Mouse (Mus musculus) cerebellum, postnatal 36 days (tissue): ENCODE results near the gene Gm49630.
A peak's percentile ranks its signal among the peaks of the same experiment; 100 is the strongest.
"Not testable (repeated sequence)": the region's sequence is repeated elsewhere in the genome, so short reads cannot be mapped to it uniquely, and the experiment has no call there.

Source experiments
- DNase-seq, 2 experiments: peaks; one replicate each; pipeline ENCODE4 v3.0.0; 2021 to 2022; ENCODE audit warnings: mixed read lengths in 2 of 2

Gene Gm49630

DNA sequence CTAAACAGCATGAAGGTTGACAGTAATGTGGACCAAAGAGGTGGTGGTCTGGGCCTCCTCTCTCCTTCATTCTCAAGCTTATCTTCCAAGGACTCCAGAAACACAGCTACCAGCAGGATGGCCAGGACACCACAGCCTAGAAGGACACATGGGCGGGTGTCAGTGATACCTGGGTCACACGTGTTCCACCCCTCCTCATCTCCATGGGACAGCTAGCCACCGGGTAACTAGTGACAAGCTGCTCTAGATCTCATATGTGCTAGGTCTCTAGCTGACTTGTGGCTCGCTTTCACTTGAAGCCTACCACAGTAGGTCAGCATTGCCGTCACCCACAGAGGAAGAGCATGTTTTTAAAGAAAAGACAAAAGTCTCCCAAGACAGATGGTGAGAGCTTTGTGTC lies at the start of gene Gm49630:
TSS of gene Gm49630 (minus strand) at position 101 of the 400 bp plus-strand sequence.
- not testable (repeated sequence) for DNase-seq

DNA sequence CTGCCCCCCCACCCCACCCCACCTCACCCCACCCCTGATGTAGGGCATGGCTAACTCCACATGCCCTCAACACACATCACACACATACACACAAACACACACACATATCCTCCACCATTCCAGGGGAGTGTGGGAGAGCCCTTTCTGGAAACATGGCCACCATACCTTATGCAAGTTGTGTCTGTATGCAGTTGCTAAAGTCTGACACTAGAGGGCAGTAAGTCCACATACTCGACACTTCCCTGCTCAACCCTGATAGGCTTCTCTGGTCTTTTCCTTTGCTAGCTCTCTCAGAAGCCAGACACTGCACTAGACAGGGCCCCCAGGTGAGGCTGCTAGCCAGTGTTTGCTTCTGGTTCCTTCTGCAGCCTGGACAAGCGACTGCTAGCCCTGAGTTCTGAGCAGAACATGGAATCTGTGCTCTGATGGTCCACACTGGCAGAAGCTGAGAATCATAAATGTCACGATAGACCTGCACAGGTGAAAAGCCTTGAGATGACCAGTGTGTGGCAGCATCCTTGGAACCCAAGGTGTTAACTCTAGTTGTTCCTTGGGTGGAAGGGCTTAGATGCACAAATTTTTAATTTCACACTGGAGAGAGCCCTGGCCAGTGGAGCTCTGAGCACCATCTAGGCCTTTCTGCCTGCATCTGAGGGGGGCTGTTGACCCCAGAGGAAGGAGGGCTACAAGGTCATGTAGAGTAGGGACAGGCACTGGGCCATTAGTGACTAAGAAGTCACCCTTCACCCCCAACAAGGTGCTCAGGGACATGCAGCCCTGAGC lies 48.6 kb upstream of the Gm49630 start:
- DNase-seq, result peak in 1 of 2 experiments; percentile 4

DNA sequence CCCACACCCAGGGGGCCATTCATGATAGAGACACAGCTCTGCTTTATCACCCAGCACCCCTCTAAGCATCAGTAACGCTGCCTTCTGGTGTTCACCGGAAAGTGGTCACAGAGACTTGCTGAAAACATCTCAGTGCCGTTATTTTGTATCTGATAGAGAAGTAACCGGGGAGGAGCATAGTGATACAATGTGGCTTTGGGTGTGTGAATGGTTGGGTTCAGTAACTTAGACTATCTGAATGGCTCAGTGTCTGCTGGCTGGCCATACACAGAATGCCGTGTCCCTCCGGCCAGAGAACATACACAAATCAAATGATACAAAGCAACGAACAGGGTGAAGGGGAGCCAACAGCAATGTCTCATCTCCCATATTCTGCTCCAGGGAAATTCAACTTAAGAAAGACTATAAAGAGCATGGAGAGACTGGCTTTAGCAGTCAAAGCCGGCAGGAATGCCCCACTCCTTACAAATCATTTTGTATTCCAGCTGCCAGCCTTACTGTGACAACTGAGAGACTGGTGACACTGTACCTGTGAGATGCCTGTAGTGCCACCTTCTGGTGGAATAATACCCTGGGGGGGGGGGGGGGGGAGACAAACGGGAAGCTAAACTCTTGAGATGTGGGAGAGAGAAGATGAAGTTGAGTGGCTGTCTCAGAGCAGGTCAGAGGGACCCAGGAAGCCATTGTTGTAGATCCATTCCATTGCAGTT lies 43.0 kb upstream of the Gm49630 start:
- not testable (repeated sequence) for DNase-seq

DNA sequence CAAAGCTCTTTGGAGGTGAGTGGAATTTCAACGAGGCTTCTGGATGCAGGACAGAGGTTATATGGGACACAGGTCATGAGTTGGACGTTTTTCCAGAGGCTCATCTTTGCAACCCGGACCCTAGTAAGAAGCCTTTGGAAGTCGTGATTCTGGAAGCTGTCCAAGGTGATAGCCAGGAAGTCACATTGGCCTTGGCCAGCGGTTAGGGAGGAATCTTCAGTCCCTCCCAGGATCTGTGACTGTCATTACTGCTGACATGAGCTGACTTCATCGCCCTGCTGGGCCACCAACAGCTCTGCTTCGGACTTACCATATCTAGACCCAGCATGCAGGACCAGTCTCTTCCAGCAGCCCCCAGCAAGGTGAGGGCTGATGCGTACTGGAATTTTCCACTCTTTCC lies 41.6 kb upstream of the Gm49630 start:
- DNase-seq, result not testable (repeated sequence)

DNA sequence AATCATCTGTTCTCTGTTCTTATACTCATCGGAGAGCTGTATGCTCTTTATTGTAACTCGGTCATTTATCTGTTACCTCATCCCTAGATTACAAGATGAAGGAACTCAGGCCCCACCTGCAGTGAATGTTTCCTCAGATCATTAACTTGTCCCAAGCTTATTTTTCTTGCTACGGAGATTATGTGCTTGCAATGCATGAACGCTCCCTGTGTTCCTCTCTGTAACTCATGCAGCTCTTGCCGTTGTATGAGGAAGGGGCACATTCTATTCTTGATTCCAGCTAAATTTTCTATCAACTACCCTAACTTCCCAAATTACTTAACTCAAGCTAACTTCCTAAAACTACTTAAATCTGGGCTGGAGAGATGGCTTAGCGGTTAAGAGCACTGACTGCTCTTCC lies 28.0 kb upstream of the Gm49630 start:
- not testable (repeated sequence) for DNase-seq

DNA sequence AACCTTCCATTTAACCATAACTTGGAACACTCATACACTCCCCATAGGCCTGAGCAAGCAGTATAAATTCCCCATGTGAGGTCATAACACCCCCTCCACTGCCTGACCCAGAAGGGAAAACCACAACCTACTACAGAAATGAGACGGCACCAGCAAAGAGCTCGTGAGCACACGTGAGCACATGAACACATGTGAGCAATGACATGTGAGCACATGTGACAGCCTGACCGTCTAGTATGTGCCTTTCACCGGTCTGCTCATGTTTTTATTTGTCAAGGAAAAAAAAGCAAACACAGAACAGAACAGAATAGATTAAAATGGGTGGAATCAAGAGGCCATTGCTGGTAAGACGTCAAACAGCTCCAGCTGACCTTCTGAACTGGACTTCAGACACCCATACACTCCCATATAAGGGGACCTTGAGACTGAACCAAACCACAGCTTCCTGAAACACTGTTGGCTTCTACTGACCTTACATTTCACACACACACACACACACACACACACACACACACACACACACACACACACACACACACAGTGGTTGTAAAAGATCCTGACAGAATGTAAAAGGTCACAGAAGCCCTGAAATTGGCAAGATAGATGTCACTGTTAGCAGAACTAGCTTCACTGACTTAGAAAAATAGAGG lies 26.5 kb upstream of the Gm49630 start:
- not testable (repeated sequence) for DNase-seq

DNA sequence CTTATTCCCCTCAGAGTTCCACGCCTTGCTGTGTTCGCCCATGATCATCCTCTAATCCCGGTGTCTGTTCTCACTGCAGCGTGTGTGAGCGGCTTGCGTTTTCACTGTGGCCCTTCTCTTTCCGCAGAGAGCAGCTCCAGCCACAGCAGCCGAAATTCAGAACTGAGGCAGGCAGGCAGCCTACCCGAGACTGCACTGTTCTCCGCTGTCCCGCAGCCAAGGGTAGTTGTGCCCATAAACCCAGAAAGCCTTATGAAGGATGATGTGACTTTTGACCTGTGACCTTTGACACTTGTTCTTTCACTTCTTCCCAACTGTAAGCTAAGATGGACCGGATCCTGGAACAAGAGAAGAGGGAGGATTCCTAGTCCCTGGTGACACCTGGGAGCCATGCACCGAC lies 25.3 kb upstream of the Gm49630 start:
- DNase-seq, result not testable (repeated sequence)

DNA sequence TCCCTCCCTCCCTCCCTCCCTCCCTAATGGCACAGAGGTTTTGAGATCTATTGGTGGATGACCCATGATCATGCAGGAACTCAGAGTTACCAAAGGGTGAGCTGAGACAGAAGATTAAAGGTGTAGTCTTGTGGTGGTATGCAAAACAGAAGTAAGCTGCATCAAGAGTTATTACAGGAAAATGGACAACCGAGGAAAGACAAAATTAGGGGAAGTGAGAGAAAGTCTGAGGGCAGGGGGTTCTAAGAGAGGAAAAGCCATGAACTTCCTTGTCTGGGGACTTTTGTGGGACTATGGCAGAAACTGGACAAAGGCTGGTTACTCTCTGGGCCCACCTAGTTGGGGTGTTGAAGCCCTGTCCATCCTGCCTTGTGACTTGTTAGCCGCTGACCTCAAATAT lies 24.5 kb upstream of the Gm49630 start:
- DNase-seq, result not testable (repeated sequence)

DNA sequence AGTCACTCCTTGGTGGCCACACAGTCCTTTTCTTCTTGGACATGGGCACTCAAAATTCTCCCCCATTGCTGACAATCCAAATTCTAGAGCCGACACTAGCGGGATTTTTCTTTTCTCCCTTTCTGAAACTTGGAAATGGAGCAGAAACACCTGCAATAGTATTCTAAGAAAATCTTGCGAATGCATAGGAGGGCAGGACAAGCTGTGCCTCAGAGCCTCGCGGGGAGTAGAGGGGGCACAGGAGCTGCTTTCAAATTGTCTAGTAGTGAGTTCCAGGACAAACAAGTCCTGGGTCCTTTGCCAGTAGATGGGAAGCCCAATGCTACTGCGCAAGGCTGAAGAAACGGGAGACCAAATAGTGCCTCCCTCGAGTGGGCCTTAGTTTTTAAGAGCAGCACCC lies 23.9 kb upstream of the Gm49630 start:
- not testable (repeated sequence) for DNase-seq

DNA sequence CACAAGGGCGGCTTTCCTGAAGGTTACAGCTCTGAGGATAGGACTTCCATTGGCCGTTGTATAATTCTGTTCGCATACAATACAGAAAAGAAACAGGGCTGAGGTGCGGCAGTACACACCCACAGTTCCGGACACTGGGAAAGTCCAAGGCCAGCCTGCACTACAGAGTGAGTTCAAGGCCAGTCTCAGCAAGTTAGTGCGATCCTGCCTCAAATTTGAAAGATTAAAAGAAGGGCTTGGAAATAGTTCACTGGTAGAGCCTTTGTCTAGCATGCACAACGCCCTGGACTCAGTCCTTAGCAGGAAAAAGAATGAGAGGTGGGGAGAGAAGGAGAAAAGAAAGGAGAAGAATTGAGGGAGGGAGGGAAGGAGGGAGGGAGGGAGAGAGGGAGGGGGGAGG lies 23.3 kb upstream of the Gm49630 start:
- not testable (repeated sequence) for DNase-seq

DNA sequence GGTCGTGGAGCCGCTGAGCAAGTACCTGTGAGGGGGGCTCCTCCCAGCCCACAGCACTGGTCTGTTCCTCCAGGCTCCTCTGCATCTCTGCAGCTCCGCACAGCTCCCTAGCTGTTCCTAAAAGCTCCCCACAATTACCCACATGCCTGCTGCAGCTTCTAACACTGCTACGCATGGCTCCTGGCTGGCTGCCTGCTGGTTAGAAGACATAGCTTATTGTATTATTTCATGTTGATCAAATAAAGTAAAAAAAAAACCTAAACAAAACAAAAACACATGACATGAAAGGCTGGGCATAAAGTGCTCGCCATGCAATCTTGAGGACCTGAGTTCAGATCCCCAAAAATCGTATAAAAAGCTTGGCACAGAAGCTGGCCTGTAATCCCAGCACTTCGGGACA lies 18.1 kb upstream of the Gm49630 start:
- not testable (repeated sequence) for DNase-seq

DNA sequence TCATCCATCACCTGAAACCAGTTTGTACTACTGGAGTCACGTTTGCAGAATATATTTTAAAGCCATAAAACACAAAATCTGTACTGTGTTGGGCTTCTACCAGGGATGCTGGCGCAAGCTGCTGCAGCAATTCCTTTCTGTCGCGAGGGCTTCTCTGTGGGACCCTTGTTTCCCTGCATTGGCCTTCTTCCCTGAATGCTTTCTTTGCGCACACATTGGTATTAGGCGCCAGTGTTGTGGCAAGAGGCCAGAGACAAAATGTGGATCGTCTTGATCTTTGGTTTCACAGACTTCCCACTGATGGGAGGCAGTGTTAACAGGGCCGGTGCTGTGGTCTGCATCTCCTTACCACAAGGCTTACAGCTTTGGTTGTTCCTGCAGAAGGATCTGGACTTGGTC lies 17.2 kb upstream of the Gm49630 start:
- DNase-seq, result not testable (repeated sequence)

DNA sequence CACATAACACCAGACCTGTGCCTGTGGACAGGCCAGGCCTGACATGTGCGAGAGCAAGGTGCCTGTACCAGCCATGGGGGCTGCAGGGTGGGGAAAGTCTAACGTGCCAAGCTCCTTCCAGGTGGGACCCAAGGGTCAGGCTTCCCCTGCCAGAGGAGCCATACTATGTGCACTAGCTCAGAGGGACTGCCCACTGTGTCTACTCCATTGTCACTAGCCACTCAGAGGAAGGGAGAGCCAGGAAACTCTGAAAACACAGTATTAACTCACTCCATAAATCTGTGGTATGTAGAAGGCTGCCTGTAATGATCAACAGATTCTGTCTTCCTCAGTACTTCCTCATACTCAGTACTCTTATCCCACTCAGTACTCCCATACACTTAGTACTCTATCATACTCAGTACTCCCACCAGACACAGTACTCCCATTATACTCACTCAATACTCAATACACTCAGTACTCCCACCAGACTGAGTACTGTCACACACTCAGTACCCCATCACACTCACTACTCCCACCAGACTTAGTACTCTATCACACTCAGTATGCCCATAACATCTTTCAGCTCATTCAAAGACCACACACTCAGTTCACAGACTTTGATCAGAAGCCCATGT lies 16.7 kb upstream of the Gm49630 start:
- not testable (repeated sequence) for DNase-seq

DNA sequence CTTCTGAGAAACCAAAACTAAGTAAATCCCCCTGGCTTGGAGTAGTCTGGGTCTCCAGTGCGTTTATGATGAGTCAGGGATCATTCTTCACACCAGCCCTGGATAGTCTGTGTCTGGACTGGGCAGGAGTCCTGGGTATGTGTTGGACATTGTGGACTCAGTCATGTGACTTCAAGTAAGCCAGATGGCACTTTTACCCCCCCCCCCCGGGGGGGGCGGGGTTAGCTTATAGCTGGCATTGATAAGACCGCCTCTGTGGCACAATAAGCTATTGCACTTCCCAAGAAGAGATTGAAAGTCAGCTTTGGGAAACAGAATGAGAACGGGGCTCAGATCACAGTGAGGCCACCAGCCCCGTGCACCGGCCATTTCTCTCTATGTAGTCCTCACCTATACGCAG lies 14.2 kb upstream of the Gm49630 start:
- not testable (repeated sequence) for DNase-seq

DNA sequence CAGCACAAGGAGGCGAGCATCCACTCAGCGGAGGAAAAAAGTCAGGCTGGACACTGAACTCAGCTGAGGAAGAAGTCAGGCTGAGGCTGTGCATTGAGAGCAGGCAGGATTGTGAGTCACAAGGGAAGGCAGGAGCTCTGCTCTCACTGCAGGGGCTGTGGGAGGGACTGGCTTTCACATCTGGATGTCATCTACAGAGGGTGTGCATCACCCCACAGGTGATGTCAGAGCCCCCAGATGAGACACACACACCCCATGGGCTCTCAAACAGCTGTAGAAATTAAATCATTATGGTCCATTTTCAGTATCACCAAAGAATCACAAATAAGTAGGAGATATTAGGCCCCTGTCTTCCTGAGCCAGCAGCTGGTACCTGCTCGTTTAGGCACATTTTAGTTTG lies 13.6 kb upstream of the Gm49630 start, which contains the start of gene Unc93a2:
TSS of gene Unc93a2 (minus strand) at position 101 of the 400 bp plus-strand sequence.
- DNase-seq, result not testable (repeated sequence)

DNA sequence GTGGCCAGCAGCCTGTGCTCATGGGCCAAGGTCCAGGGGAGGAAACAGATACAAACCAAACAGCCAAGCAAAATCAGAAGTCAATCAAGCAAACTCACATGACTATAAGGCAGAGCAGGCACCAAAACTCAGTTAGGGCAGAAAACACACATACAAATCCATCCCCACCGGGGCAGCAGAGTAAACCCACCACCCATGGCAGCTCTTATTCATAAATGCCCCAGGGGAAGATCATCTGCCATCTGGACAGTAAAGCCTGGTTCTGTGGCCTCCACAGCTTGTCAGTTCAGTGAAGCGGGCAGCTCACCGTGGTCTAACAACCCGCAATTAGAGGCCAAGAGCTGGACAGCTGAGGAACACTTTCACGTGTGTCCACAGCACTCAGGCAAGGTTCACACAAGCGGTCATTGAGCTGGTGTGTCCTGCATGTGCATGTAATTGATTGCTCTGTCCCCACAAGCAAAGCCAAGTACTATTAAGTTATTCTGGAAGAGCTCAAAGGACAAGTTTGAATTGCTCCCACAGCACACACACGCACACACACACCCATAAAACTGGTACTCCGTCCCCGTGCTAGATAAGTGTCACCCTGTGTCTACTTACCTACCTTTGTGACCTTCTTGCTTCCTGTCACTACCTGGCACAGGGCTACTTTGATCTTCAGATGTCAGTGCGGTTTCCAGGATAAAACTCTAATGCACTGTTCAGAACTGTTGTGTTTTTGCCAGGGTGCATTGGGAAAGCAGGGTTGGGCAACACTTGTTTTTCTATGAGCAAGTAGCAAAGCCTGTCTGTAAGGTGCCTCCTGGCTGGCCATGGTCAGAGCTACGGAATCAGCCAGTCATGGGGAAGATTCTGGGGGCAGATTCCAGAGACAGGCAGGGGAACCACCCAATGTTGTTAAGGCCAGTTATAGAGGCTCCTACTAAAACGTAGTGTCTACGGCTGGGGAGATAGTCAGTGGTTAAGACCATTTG lies 11.7 kb upstream of the Gm49630 start:
- not testable (repeated sequence) for DNase-seq

DNA sequence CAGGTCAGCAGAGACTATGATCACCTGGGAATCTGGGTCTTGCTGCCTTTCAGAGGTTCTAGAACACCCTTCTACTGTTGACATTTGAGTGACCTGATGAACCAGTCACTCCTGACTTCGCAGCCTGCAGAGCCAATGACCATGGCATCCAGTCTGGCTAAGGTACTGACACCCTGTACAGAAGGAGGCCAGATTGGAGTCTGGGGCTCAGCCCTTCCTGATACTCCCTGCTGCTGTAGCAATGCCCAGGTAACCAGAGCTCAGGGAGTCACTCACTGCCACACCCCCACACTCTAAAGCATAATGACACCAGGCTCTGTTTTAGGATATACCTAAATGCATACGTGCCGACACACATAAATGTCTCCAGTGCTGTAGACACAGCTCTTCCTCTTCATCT lies 10.9 kb upstream of the Gm49630 start:
- not testable (repeated sequence) for DNase-seq

DNA sequence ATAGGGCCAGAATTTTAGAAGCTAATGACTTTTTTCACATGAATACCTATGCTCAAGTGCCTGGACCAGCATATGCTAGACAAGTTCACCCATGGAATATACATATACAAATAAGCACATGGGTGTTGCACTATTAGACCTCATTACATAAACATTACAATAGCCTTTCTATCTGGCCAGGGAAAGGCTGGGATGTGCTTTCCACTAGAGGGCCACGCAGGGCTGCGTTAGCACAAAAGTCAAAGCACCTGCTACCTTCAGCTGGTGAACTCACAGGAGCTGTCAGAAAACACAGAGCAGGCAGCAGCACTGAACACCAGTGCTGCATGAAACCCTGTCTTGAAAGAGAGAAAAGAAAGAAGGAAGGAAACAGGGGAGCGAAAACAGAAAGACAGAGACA lies 6.1 kb upstream of the Gm49630 start:
- not testable (repeated sequence) for DNase-seq

DNA sequence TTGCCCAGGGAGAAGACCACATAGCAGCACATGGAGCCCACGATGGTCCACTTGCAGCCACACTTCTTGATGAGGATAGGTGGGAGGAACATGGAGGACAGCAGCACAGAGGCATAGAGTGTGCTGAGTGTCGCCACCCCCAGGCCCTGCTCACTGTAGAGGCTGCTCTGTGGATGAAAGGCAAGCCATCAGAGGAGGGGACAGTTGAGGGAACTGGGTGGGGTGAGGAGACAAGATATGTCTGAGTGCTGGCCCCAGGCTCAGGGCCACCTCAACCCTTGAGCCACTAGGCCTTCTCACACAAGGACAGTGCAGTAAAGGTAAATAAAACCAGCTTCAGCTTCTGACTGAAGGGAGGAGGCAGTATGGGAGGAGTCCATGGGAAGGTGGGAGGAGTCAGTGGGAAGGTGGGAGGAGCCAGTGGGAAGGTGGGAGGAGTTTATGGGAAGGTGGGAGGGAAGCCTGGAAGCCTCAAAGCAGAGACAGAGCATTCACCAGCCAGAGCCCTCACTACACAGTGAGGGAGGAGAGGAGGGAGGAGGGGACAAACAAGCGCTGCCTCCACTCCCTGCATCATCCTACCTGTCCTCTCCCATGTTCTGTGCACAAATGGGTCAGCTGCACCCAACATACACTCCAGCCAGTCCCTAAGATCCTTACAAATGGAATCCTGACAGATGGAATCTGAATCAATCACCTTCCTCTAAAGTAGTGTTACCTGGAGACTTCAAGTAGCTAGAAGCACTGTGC lies 5.3 kb upstream of the Gm49630 start:
- DNase-seq, result not testable (repeated sequence)

DNA sequence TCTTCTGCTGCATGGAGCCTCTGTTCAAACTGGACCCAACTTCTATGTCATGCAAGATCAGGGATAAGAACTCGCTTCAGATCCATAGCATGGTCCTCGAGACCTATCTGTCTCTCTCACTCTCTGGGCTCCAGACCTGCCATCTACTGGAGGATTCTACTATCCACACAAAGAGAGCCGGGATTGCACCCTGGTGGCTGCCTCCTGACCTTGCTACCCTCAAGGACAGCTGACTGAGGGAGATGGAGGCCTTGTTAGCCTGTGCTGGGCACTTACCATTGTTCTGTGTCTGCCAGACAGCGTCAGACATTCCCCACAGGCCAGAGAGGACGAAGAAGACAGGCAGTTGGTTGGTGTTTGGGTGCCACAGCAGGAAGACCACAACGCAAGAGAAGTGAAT lies 2.4 kb downstream of the Gm49630 start:
- DNase-seq, result not testable (repeated sequence)
